Mouse (Mus musculus): Measurements from ENCODE around the gene Entpd6.

The Entpd6 gene

GRCm38 (mm10) chr2:150748854-150749253 lies at the start of gene Entpd6:
Gene Entpd6, plus strand, starts transcription at chr2:150749042.
- DNase-seq: peak; percentile 95 to 96

GRCm38 (mm10) chr2:150712167-150712674 lies 36.6 kb upstream of the Entpd6 start:
- no peak for DNase-seq

GRCm38 (mm10) chr2:150735756-150736576 lies 12.9 kb upstream of the Entpd6 start:
- DNase-seq: no peak

GRCm38 (mm10) chr2:150737881-150738280 lies 11.0 kb upstream of the Entpd6 start:
- no peak for DNase-seq

GRCm38 (mm10) chr2:150740145-150740841 lies 8.5 kb upstream of the Entpd6 start:
- no peak for DNase-seq

GRCm38 (mm10) chr2:150741405-150741804 lies 7.4 kb upstream of the Entpd6 start:
- no peak for DNase-seq

- no peak for DNase-seq
These were observed 3.8 kb upstream of the Entpd6 start for GRCm38 (mm10) chr2:150745016-150745415.

GRCm38 (mm10) chr2:150749283-150749682 lies 441 bp downstream of the Entpd6 start:
- peak; percentile 18 to 44 for DNase-seq

- peak; percentile 61 to 63 for DNase-seq
These were observed 1.5 kb downstream of the Entpd6 start for GRCm38 (mm10) chr2:150750129-150750979.

GRCm38 (mm10) chr2:150755016-150755415 lies 6.2 kb downstream of the Entpd6 start:
- no peak for DNase-seq

GRCm38 (mm10) chr2:150761476-150761875 lies 12.6 kb downstream of the Entpd6 start:
- no peak for DNase-seq

GRCm38 (mm10) chr2:150765619-150766018 lies 16.8 kb downstream of the Entpd6 start:
- DNase-seq: no peak

GRCm38 (mm10) chr2:150766083-150766862 lies 17.4 kb downstream of the Entpd6 start:
- DNase-seq: peak; percentile 76 to 79

GRCm38 (mm10) chr2:150768678-150769077 lies 19.8 kb downstream of the Entpd6 start:
- DNase-seq: no peak

GRCm38 (mm10) chr2:150770747-150771146 lies 21.9 kb downstream of the Entpd6 start:
- peak; percentile 89 to 91 for DNase-seq

- DNase-seq: no peak
These were observed 22.3 kb downstream of the Entpd6 start for GRCm38 (mm10) chr2:150771169-150771568.

GRCm38 (mm10) chr2:150771996-150772395 lies 23.2 kb downstream of the Entpd6 start:
- DNase-seq: no peak

GRCm38 (mm10) chr2:150772466-150773119 lies 23.8 kb downstream of the Entpd6 start:
- DNase-seq: no peak

GRCm38 (mm10) chr2:150782801-150783200 lies 34.0 kb downstream of the Entpd6 start:
- DNase-seq: no peak

- DNase-seq: peak; percentile 85 to 92
These were observed 37.7 kb downstream of the Entpd6 start, which contains the start of gene Pygb for GRCm38 (mm10) chr2:150786251-150787180. Gene Pygb, plus strand, starts transcription at chr2:150786735.
